Comparison of ENCODE assay signal across 9 mouse cellular contexts in genomic region chr9:65141976-65142318, GRCm38 (mm10). TPM values are rescaled to one million over a fixed set of nuclear protein-coding genes. Genes with fewer than 3 reads are reported as not detected.
DNase-seq lines count a peak whose midpoint lies in the region; ATAC-seq and TF ChIP-seq lines count a peak whose summit lies in the region.
"Had no signal": no experiment of that assay in that cellular context is flagged by ENCODE, and none has a peak within 500 bp of the region (broad histone marks: within the 10 kb centered on the region; RNA-seq: fewer than 3 reads in every experiment).

No protein-coding gene starts in this region.

- no peak overlapping the region for H3K27ac ChIP-seq in spleen, adult 2 months (ENCODE audit: insufficient read depth, low read length)
- peak overlapping the region; percentile 74; the same call in 1 of the 2 replicates for H3K27ac ChIP-seq in embryonic facial prominence, embryonic 14.5 days (replicated peaks; ENCODE audit: low read depth, low read length)
- H3K27ac ChIP-seq in hindbrain, embryonic 13.5 days, result peak overlapping the region; percentile 98
- H3K27ac ChIP-seq in lung, embryonic 15.5 days, result peak overlapping the region; percentile 82
- peak overlapping the region; percentile 75; the same call in 1 of the 2 replicates for H3K27ac ChIP-seq in stomach, embryonic 15.5 days

- H3K4me3 ChIP-seq in spleen, adult 2 months (ENCODE audit: extremely low read depth, insufficient read depth, insufficient read length), result peak overlapping the region; percentile 56
- H3K4me3 ChIP-seq in embryonic facial prominence, embryonic 14.5 days (ENCODE audit: low read depth, low read length), result peak overlapping the region; percentile 74
- peak overlapping the region; percentile 96 for H3K4me3 ChIP-seq in hindbrain, embryonic 13.5 days
- peak overlapping the region; percentile 73 for H3K4me3 ChIP-seq in lung, embryonic 15.5 days
- peak overlapping the region; percentile 69 for H3K4me3 ChIP-seq in stomach, embryonic 15.5 days (replicated peaks)

- peak; percentile 32; the same call in 1 of the 2 replicates for ATAC-seq in embryonic facial prominence, embryonic 14.5 days (ENCODE audit: low read depth)
- ATAC-seq in hindbrain, embryonic 13.5 days (ENCODE audit: low FRiP score), result peak; percentile 45; the same call in 1 of the 2 replicates
- ATAC-seq in lung, embryonic 15.5 days (ENCODE audit: borderline replicate concordance, extremely low read depth, low FRiP score, low TSS enrichment), result peak; percentile 53; the same call in 1 of the 2 replicates
- peak; percentile 56; the same call in 1 of the 2 replicates for ATAC-seq in stomach, embryonic 15.5 days (ENCODE audit: insufficient read depth, low FRiP score, low read depth)

- no peak for TF ChIP-seq CTCF in spleen, adult 2 months (IDR thresholded peaks at IDR 0.05; ENCODE audit: extremely low read depth, insufficient read depth, insufficient read length, insufficient replicate concordance)

- peak overlapping the region; percentile 94 for H3K4me2 ChIP-seq in embryonic facial prominence, embryonic 14.5 days (ENCODE audit: low read depth, low read length)
- peak overlapping the region; percentile 87 for H3K4me2 ChIP-seq in hindbrain, embryonic 13.5 days
- peak overlapping the region; percentile 96 for H3K4me2 ChIP-seq in lung, embryonic 15.5 days
- peak overlapping the region; percentile 93 for H3K4me2 ChIP-seq in stomach, embryonic 15.5 days

- no peak for TF ChIP-seq POLR2A in spleen, adult 2 months (IDR thresholded peaks at IDR 0.05; ENCODE audit: low read depth, low read length)

- no peaks in the 10 kb centered on the region for H3K9me3 ChIP-seq in embryonic facial prominence, embryonic 14.5 days (ENCODE audit: control insufficient read depth, low read length)
- H3K9me3 ChIP-seq in hindbrain, embryonic 13.5 days, result no peaks in the 10 kb centered on the region
- H3K9me3 ChIP-seq in lung, embryonic 15.5 days, result no peaks in the 10 kb centered on the region
- H3K9me3 ChIP-seq in stomach, embryonic 15.5 days, result no peaks in the 10 kb centered on the region

- WGBS in spleen, adult 2 months, result 2% methylated on average over 17 of the region's 17 CpGs
- 1% methylated on average over 17 of the region's 17 CpGs for WGBS in embryonic facial prominence, embryonic 14.5 days
- 1% methylated on average over 17 of the region's 17 CpGs for WGBS in hindbrain, embryonic 13.5 days
- under 1% methylated on average over 17 of the region's 17 CpGs for WGBS in lung, embryonic 15.5 days
- WGBS in stomach, embryonic 15.5 days, result under 1% methylated on average over 17 of the region's 17 CpGs

- peak overlapping the region; percentile 82 for H3K9ac ChIP-seq in embryonic facial prominence, embryonic 14.5 days (ENCODE audit: low read depth, low read length)
- H3K9ac ChIP-seq in hindbrain, embryonic 13.5 days, result peak overlapping the region; percentile 97
- H3K9ac ChIP-seq in lung, embryonic 15.5 days, result peak overlapping the region; percentile 65
- H3K9ac ChIP-seq in stomach, embryonic 15.5 days, result peak overlapping the region; percentile 33; the same call in 1 of the 2 replicates

- peaks cover 20% of the 10 kb centered on the region for H3K27me3 ChIP-seq in spleen, adult 2 months (ENCODE audit: control insufficient read depth, insufficient read depth, low read length)
- no peaks in the 10 kb centered on the region for H3K27me3 ChIP-seq in embryonic facial prominence, embryonic 14.5 days (replicated peaks; ENCODE audit: control insufficient read depth, insufficient read depth, low read length)
- no peaks in the 10 kb centered on the region for H3K27me3 ChIP-seq in hindbrain, embryonic 13.5 days
- peaks cover 22% of the 10 kb centered on the region; the same call in 1 of the 2 replicates for H3K27me3 ChIP-seq in lung, embryonic 15.5 days
- 0 out of 2 replicates have a peak, but pooled peaks cover 9% of the 10 kb centered on the region for H3K27me3 ChIP-seq in stomach, embryonic 15.5 days (replicated peaks)

- DNase-seq in spleen, adult 2 months (ENCODE audit: low read depth in 1 of 2, low spot score in 2 of 2), result no peak
- no peak for DNase-seq in spleen, adult 12 weeks (ENCODE audit: low spot score)
- DNase-seq in embryonic facial prominence, embryonic 14.5 days (ENCODE audit: low spot score), result peak; percentile 41
- DNase-seq in left cerebral cortex, adult 8-10 months (ENCODE audit: low spot score in 2 of 2), result no peak
- DNase-seq in frontal cortex, postnatal 36 days (ENCODE audit: low spot score in 2 of 2), result no peak

- peaks cover 8% of the 10 kb centered on the region; the same call in 1 of the 2 replicates for H3K4me1 ChIP-seq in spleen, adult 2 months (ENCODE audit: control insufficient read depth, insufficient read depth, insufficient read length)
- peaks cover 5% of the 10 kb centered on the region; the same call in 1 of the 2 replicates for H3K4me1 ChIP-seq in embryonic facial prominence, embryonic 14.5 days (ENCODE audit: control insufficient read depth, insufficient read depth, low read length)
- peaks cover 60% of the 10 kb centered on the region for H3K4me1 ChIP-seq in hindbrain, embryonic 13.5 days (replicated peaks)
- H3K4me1 ChIP-seq in lung, embryonic 15.5 days, result peaks cover 12% of the 10 kb centered on the region
- peaks cover 15% of the 10 kb centered on the region for H3K4me1 ChIP-seq in stomach, embryonic 15.5 days

- no peaks in the 10 kb centered on the region for H3K36me3 ChIP-seq in spleen, adult 2 months (ENCODE audit: control insufficient read depth, insufficient read depth, low read length)
- H3K36me3 ChIP-seq in embryonic facial prominence, embryonic 14.5 days (ENCODE audit: control insufficient read depth, insufficient read depth, low read length), result no peaks in the 10 kb centered on the region; the same call in 1 of the 2 replicates
- H3K36me3 ChIP-seq in hindbrain, embryonic 13.5 days, result peaks cover 28% of the 10 kb centered on the region
- no peaks in the 10 kb centered on the region for H3K36me3 ChIP-seq in lung, embryonic 15.5 days
- no peaks in the 10 kb centered on the region for H3K36me3 ChIP-seq in stomach, embryonic 15.5 days

RNA-seq across cellular contexts. Expression of gene Igdcc3, which starts 1.0 kb away (rescaled TPM):
- polyA plus RNA-seq in spleen, adult 2 months (2012; rRNA removed), result 0.27 and 0.30 TPM in 2 replicates
- polyA plus RNA-seq in embryonic facial prominence, embryonic 14.5 days (2014; fragmentation: Nextera tagmentation; extraction: Ambion mirVana), result 1.1 and 1.4 TPM in 2 replicates
- polyA plus RNA-seq in hindbrain, embryonic 13.5 days (2015; fragmentation: Nextera tagmentation; extraction: Ambion mirVana), result 13.8 and 15.5 TPM in 2 replicates
- 1.8 and 2.0 TPM in 2 replicates for polyA plus RNA-seq in lung, embryonic 15.5 days (2015; fragmentation: Nextera tagmentation; extraction: Ambion mirVana)
- polyA plus RNA-seq in stomach, embryonic 15.5 days (2015; fragmentation: Nextera tagmentation; extraction: Ambion mirVana), result 1.5 TPM in 2 replicates
- 1 to 10 TPM; 1.2 to 2.1 (median 1.2) TPM for total RNA-seq in left cerebral cortex, adult 8-10 months (2022)

RNA-seq across cellular contexts. Expression of gene Igdcc4, which starts 40.7 kb away (rescaled TPM):
- polyA plus RNA-seq in spleen, adult 2 months (2012; rRNA removed), result 1.4 and 1.9 TPM in 2 replicates
- 55.6 and 58.5 TPM in 2 replicates for polyA plus RNA-seq in embryonic facial prominence, embryonic 14.5 days (2014; fragmentation: Nextera tagmentation; extraction: Ambion mirVana)
- 9.7 TPM in 2 replicates for polyA plus RNA-seq in hindbrain, embryonic 13.5 days (2015; fragmentation: Nextera tagmentation; extraction: Ambion mirVana)
- polyA plus RNA-seq in lung, embryonic 15.5 days (2015; fragmentation: Nextera tagmentation; extraction: Ambion mirVana), result 14.4 and 14.6 TPM in 2 replicates
- 27.3 and 30.6 TPM in 2 replicates for polyA plus RNA-seq in stomach, embryonic 15.5 days (2015; fragmentation: Nextera tagmentation; extraction: Ambion mirVana)
- 10 to 100 TPM; 35.7 to 39.1 (median 36.6) TPM for total RNA-seq in left cerebral cortex, adult 8-10 months (2022)
- total RNA-seq: neutrophil, adult 5-6 weeks had no signal

RNA-seq across cellular contexts. Expression of gene Parp16, which starts 53.2 kb away (rescaled TPM):
- polyA plus RNA-seq in spleen, adult 2 months (2012; rRNA removed), result 7.4 and 9.1 TPM in 2 replicates
- 6.9 and 7.2 TPM in 2 replicates for polyA plus RNA-seq in embryonic facial prominence, embryonic 14.5 days (2014; fragmentation: Nextera tagmentation; extraction: Ambion mirVana)
- polyA plus RNA-seq in hindbrain, embryonic 13.5 days (2015; fragmentation: Nextera tagmentation; extraction: Ambion mirVana), result 5.9 and 6.1 TPM in 2 replicates
- polyA plus RNA-seq in lung, embryonic 15.5 days (2015; fragmentation: Nextera tagmentation; extraction: Ambion mirVana), result 5.4 and 5.6 TPM in 2 replicates
- 8.5 and 9.1 TPM in 2 replicates for polyA plus RNA-seq in stomach, embryonic 15.5 days (2015; fragmentation: Nextera tagmentation; extraction: Ambion mirVana)
- total RNA-seq in left cerebral cortex, adult 8-10 months (2022), result 1 to 10 TPM; 3.4 to 4.8 (median 4.0) TPM

Comparison
In these comparisons a context has a peak if more than half of its experiments do, and no peak if none do; other contexts are left out.
1. H3K9ac ChIP-seq: peak in every context shown above with its lines; median percentile 97 in hindbrain, embryonic 13.5 days; 82 in embryonic facial prominence, embryonic 14.5 days; 65 in lung, embryonic 15.5 days; 33 in stomach, embryonic 15.5 days.